Mouse (Mus musculus) activated CD4-positive, CD25-positive, alpha-beta regulatory T cell, adult 9 weeks (primary cell): ENCODE measurements around the gene Defa30. TPM values are rescaled to one million over a fixed set of nuclear protein-coding genes. Genes with fewer than 3 reads are reported as not detected.

ENCODE experiments used
- polyA plus RNA-seq: library from polyadenylated mRNA; unstranded; fragments of 100-300 nt; shearing (Covaris generic); gene quantifications from one replicate; pipeline ENCODE4 v1.2.1, GENCODE M21; 2017

Gene Defa30
- not detected for polyA plus RNA-seq

GRCm38 (mm10) chr8:21134342-21134741 is at the start of gene Defa30:
Gene Defa30, plus strand, starts transcription at chr8:21134642.

GRCm38 (mm10) chr8:21095950-21096349 is 38.5 kb upstream of the Defa30 start, which contains the start of gene Gm14851:
Gene Gm14851, minus strand, starts transcription at chr8:21096050.

GRCm38 (mm10) chr8:21161977-21162376 is 27.5 kb downstream of the Defa30 start, which contains the start of gene Defa22:
Gene Defa22, plus strand, starts transcription at chr8:21162277.

Other genes with a start within 250 kb of the Defa30 start
- not detected for gene Defb33, start 242.0 kb upstream of the Defa30 start, polyA plus RNA-seq
- gene Gm15056, start 232.0 kb upstream of the Defa30 start, polyA plus RNA-seq: not detected
- gene Gm6040, start 212.6 kb upstream of the Defa30 start, polyA plus RNA-seq: not detected
- not detected for gene AY761185, start 189.9 kb upstream of the Defa30 start, polyA plus RNA-seq
- not detected for gene Defa21, start 109.1 kb upstream of the Defa30 start, polyA plus RNA-seq
- gene Defa23, start 79.6 kb upstream of the Defa30 start, polyA plus RNA-seq: not detected
- gene Defa35, start 69.6 kb upstream of the Defa30 start, polyA plus RNA-seq: not detected
- not detected for gene Defa25, start 50.2 kb upstream of the Defa30 start, polyA plus RNA-seq
- gene Gm14851, start 38.6 kb upstream of the Defa30 start, polyA plus RNA-seq: not detected
- not detected for gene Defa22, start 27.6 kb downstream of the Defa30 start, polyA plus RNA-seq
- not detected for gene Defa31, start 57.0 kb downstream of the Defa30 start, polyA plus RNA-seq
- not detected for gene Gm15293, start 66.9 kb downstream of the Defa30 start, polyA plus RNA-seq
- not detected for gene Gm15292, start 115.1 kb downstream of the Defa30 start, polyA plus RNA-seq
- gene Defa27, start 180.9 kb downstream of the Defa30 start, polyA plus RNA-seq: not detected
- gene Defa29, start 192.4 kb downstream of the Defa30 start, polyA plus RNA-seq: not detected
- not detected for gene Defa2, start 243.9 kb downstream of the Defa30 start, polyA plus RNA-seq